Mouse (Mus musculus) embryonic stem cell, embryonic (primary cell): ENCODE measurements around the gene Dnah12.
"Not testable (repeated sequence)": the region's sequence is repeated elsewhere in the genome, so short reads cannot be mapped to it uniquely, and the experiment has no call there.

Experiments used
- CTCF ChIA-PET, 4 experiments: fragments of 300-600 bp in 2 of 4; fragments of 350-600 bp in 2 of 4; sonication (Branson Sonifier 250); formaldehyde crosslinking; loops; one replicate each; lab custom pipeline; 2022; ENCODE audit warnings: inconsistent platforms in 2 of 4; lab: Charles Lee
- POLR2A ChIA-PET, 4 experiments: fragments of 300-600 bp in 2 of 4; fragments of 350-600 bp in 2 of 4; sonication (Branson Sonifier 250); formaldehyde crosslinking; loops; one replicate each; lab custom pipeline; 2022; ENCODE audit warnings: antibody characterized with exemption in 4 of 4, inconsistent platforms in 1 of 4; lab: Charles Lee

The Dnah12 gene

GRCm38 (mm10) chr14:26675371-26675770 is 17.7 kb upstream of the Dnah12 start:
- CTCF ChIA-PET = interaction anchor here (0.6 to 1.9 kb wide), 17 partner anchors 11 to 354 kb away, joined by 3 to 7 read pairs (median 4); partner anchors contain the start of gene Slmap (in 1 of the 4)
- POLR2A ChIA-PET = interaction anchor here in 3 of 4 experiments (0.9 to 2.5 kb wide), 18 partner anchors 9 to 435 kb away, joined by 3 to 9 read pairs (median 4); partner anchors contain the start of genes Slmap (in 2 of the 3), Appl1 (in 1 of the 3) and Arf4 (in 1 of the 3)

- POLR2A ChIA-PET = interaction anchor here in 3 of 4 experiments (0.6 to 2.5 kb wide), 20 partner anchors 8 to 434 kb away, joined by 3 to 9 read pairs (median 4); partner anchors contain the start of genes Slmap (in 2 of the 3), Appl1 (in 1 of the 3) and Arf4 (in 1 of the 3)
- CTCF ChIA-PET = interaction anchor here (0.6 to 1.9 kb wide), 17 partner anchors 10 to 354 kb away, joined by 3 to 7 read pairs (median 4); partner anchors contain the start of gene Slmap (in 1 of the 4)
Measured at GRCm38 (mm10) chr14:26675791-26676190, 17.3 kb upstream of the Dnah12 start.

- ChIA-PET POLR2A (interaction anchor here in 1 of 4 experiments (0.6 to 1.3 kb wide), 3 partner anchors 22 to 302 kb away, joined by 3 to 5 read pairs (median 4); partner anchors contain the start of gene Pde12), CTCF (interaction anchor here in 2 of 4 experiments (0.7 kb wide), 3 partner anchors 9 to 71 kb away, joined by 3 to 5 read pairs (median 4); no protein-coding TSS in a partner anchor)
Measured at GRCm38 (mm10) chr14:26690727-26691126, 2.3 kb upstream of the Dnah12 start.

- ChIA-PET CTCF (interaction anchor here in 1 of 4 experiments (0.6 kb wide), 1 partner anchor 287 kb away, joined by 4 read pairs; no protein-coding TSS in a partner anchor), POLR2A (interaction anchor here in 1 of 4 experiments (0.6 to 1.3 kb wide), 2 partner anchors 22 to 98 kb away, joined by 3 to 5 read pairs; partner anchors contain the start of gene Pde12)
Measured at GRCm38 (mm10) chr14:26691363-26691762, 1.7 kb upstream of the Dnah12 start.

DNA sequence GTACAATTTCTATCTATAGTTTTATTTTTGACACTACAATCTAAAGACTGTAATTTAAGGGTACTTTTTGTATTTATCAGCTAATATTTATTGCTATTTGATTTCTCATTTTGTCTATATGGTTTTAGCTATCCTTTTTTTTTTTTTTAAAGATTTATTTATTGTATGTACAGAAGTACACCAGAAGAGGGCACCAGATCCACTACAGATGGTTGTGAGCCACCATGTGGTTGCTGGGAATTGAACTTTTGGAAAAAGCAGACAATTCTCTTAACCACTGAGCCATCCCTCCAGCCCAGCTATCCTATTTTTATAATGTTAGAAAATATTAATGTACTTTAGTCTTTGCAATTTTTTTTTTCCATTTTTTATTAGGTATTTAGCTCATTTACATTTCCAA is 4.8 kb downstream of the Dnah12 start:
- POLR2A ChIA-PET = interaction anchor here in 3 of 4 experiments (0.8 to 1.7 kb wide), 6 partner anchors 9 to 399 kb away, joined by 3 to 5 read pairs (median 4); no protein-coding TSS in a partner anchor
- CTCF ChIA-PET = interaction anchor here (0.5 to 1.7 kb wide), 23 partner anchors 9 to 804 kb away, joined by 3 to 11 read pairs (median 4); no protein-coding TSS in a partner anchor

- POLR2A ChIA-PET = interaction anchor here in 2 of 4 experiments (0.8 to 1.4 kb wide), 4 partner anchors 68 to 325 kb away, joined by 3 to 7 read pairs (median 3); partner anchors contain the start of gene Appl1 (in 1 of the 2)
- CTCF ChIA-PET = interaction anchor here (0.6 to 2.0 kb wide), 14 partner anchors 9 to 1794 kb away, joined by 3 to 8 read pairs (median 4); no protein-coding TSS in a partner anchor
Measured at GRCm38 (mm10) chr14:26705246-26705645, 12.2 kb downstream of the Dnah12 start.

DNA sequence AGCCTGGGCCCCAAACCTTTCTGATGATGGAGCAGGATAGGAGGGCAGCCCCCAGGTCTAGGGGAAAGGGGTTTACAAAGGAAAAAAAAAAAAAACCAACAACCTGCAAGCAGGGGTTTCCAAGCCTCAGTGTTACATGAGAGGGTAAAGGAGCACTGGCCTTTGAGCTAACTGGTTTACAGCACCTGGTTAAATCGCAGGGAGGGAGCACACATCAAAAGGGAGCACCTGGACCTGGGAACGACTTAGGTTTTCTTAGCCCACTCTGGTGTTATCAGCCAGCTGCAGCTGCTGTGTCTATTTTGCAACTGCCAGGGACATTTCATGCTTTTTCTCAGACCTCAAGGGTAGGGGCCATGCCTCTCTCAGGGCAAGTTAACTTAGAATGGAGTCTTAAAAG is 26.6 kb downstream of the Dnah12 start:
- CTCF ChIA-PET = interaction anchor here in 1 of 4 experiments (0.7 kb wide), 1 partner anchor 412 kb away, joined by 3 read pairs; no protein-coding TSS in a partner anchor

GRCm38 (mm10) chr14:26724898-26725297 is 31.8 kb downstream of the Dnah12 start:
- ChIA-PET POLR2A (no interaction called here), CTCF (no interaction called here)

More for the DNA sequence above, 26.6 kb downstream of the Dnah12 start:
- POLR2A ChIA-PET = not testable (repeated sequence)

GRCm38 (mm10) chr14:26758566-26758965 is 65.5 kb downstream of the Dnah12 start:
- CTCF ChIA-PET = no interaction called here
- POLR2A ChIA-PET = interaction anchor here in 1 of 4 experiments (0.5 kb wide), 1 partner anchor 54 kb away, joined by 3 read pairs; no protein-coding TSS in a partner anchor

DNA sequence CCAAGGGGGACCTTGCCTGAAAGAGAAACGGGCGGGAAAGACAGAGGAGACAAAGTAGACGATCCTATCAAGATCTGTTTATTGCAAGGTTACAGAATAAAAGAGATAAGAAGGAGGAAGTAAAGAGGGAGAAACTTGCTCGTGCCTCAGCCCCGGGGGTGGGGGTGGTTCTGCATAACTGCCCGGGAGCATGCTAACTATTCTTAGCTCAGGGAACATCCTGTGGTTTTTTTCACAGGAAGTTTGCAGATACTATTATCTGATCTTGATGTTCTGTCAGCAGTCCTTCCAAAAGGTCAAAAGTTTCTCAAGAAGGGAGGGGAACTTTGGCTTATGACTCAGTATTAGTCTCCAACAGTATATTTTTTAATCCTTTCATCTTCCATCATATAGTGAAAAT is 71.8 kb downstream of the Dnah12 start:
- CTCF ChIA-PET = interaction anchor here in 1 of 4 experiments (0.6 kb wide), 1 partner anchor 46 kb away, joined by 3 read pairs; no protein-coding TSS in a partner anchor
- POLR2A ChIA-PET = no interaction called here

DNA sequence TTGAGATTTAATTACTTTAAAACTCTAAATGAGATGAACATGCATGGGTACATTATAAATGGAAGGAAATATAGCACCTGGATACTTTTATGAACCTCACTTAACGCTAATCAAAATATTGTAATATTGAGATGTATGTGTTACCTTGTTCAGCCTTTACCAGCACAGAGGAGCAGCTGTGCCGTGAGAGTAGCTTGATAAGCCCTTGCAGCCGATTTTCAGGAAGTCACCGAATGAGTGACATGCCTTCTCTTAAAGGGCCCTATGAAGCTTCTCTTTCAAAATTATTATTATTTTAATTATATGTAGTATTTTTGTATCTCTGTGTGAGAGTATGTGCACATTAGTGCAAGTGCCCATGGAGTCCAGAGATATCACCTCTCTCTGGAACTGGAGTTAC is 75.1 kb downstream of the Dnah12 start:
- ChIA-PET CTCF (interaction anchor here in 1 of 4 experiments (0.6 kb wide), 1 partner anchor 976 kb away, joined by 3 read pairs; no protein-coding TSS in a partner anchor), POLR2A (no interaction called here)

DNA sequence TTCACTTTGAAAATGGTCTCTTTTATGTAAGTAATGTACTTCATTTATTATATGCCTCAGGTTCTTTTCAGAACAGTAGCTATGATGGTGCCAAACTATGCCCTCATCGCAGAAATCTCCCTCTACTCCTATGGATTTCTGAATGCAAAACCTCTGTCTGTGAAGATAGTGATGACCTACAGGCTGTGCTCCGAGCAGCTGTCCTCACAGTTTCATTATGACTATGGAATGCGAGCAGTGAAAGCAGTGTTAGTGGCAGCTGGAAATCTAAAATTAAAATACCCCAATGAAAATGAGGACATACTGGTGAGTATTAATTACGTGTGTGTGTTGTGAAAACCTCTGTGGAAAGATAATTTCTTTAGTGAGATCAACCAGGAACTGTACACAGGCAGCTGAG is 80.5 kb downstream of the Dnah12 start:
- POLR2A ChIA-PET = interaction anchor here in 1 of 4 experiments (1.2 to 1.4 kb wide), 2 partner anchors 12 to 135 kb away, joined by 3 read pairs; no protein-coding TSS in a partner anchor
- CTCF ChIA-PET = interaction anchor here in 1 of 4 experiments (0.6 kb wide), 1 partner anchor 288 kb away, joined by 3 read pairs; no protein-coding TSS in a partner anchor

GRCm38 (mm10) chr14:26783731-26784130 is 90.7 kb downstream of the Dnah12 start:
- ChIA-PET CTCF (no interaction called here), POLR2A (no interaction called here)

DNA sequence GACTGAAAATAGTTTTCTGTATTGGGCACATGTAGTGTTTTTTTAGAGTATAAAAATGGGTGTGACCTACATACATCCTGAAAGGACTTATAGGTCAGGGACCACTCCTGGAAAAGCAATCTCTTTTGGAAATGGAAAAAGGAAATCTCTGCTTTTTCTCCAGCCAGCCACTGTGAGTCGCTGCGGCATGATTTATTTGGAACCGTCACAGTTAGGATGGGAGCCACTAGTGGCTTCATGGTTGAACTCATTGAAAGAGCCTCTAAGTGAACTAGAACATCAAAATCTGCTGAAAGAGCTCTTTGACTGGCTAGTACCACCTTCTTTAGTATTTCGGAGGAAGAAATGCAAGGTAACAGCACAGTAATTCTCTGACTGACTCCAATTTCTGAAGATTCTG is 92.6 kb downstream of the Dnah12 start:
- CTCF ChIA-PET = interaction anchor here in 2 of 4 experiments (0.6 to 1.2 kb wide), 3 partner anchors 76 to 247 kb away, joined by 3 read pairs; no protein-coding TSS in a partner anchor

DNA sequence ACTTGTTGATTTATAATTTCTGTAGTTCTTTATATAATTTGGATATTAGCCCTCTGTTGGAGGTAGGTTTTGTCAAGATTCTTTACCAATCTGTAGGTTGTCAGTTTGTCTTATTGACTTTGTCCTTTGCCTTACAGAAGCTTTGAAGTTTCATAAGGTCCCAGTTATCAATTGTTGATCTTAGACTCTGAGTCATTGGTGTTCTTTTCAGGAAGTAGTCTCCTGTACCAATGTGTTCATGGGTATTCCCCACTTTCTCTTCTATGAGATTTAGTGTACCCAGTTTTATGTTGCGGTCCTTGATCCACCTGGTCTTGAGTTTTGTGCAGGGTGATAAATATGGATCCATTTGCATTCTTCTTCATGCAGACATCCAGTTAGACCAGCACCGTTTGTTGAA is 101.4 kb downstream of the Dnah12 start:
- POLR2A ChIA-PET = no interaction called here
- CTCF ChIA-PET = no interaction called here

More for the DNA sequence above, 92.6 kb downstream of the Dnah12 start:
- POLR2A ChIA-PET = interaction anchor here in 1 of 4 experiments (0.9 kb wide), 1 partner anchor 13 kb away, joined by 3 read pairs; no protein-coding TSS in a partner anchor

GRCm38 (mm10) chr14:26798330-26798729 is 105.3 kb downstream of the Dnah12 start:
- ChIA-PET CTCF (no interaction called here), POLR2A (no interaction called here)

DNA sequence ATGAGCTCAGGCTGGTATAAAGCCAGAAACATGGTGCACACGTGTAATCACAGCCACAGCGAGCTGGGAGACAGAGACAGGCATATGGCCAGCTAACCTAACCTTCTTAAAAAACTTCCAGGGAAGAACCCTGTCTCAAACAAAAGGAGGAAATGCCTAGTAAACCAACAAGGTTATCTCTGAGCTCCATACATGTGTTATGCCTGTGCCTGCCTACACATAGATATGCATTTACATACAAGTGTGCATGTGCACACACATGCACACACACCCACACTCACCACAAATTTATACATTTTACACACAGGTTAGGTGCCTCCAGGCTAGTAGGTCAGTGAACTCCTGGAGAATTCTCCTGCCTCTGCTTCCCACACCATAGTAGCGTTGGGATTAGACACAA is 106.2 kb downstream of the Dnah12 start:
- ChIA-PET POLR2A (no interaction called here), CTCF (no interaction called here)

DNA sequence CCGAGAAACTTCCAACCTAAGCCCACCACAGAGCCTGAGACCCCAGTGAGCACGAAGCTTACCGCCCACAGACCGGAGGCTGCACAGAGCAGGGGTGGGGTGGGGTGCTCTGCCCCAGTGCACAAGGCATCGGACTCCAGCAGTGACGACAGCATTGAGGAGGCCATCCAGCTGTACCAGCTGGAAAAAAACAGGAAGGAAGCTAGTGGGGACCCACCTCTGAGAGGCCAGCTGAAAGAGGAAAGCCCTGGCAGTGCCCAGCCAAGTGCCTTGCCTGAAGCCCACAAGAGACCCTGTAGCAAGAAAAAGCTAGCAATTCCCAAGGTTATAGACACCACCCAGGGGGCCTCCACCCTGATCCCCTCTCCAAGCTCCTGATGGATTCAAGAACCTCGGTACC is 112.4 kb downstream of the Dnah12 start:
- CTCF ChIA-PET = no interaction called here
- POLR2A ChIA-PET = interaction anchor here in 1 of 4 experiments (0.8 kb wide), 1 partner anchor 18 kb away, joined by 3 read pairs; no protein-coding TSS in a partner anchor

DNA sequence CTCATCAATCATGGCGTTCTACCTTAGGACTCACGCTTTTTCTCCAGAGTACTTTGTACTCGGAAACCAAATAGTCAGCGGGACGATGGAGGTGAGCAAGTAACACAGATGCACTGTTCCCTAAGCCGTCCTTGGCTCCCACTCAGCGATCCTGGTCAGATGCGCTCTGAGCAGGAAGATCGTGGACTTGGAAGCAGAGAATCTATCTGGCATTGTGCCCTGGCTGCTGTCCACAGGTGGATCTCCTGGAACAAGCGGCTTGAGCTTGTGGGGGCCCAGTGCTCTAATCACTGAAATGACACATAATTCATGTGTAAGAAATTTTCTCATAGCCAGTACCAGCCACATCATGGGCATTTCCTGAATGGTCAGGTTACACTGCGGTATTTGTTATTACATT is 119.7 kb downstream of the Dnah12 start:
- CTCF ChIA-PET = interaction anchor here in 2 of 4 experiments (0.6 to 0.7 kb wide), 2 partner anchors 217 to 511 kb away, joined by 3 to 7 read pairs; no protein-coding TSS in a partner anchor
- POLR2A ChIA-PET = no interaction called here
